Mouse (Mus musculus) forebrain, postnatal 0 days (tissue): ENCODE results near the gene Ralgps1. TPM values are rescaled to one million over a fixed set of nuclear protein-coding genes. Genes with fewer than 3 reads are reported as not detected.

Experiments
- ATAC-seq: fragments of 200-750 bp; cut with Nextera tagmentation; 2 replicates; pipeline ENCODE4 v1.8.0; 2017; ENCODE audit warnings: mild to moderate bottlenecking, moderate library complexity
- DNase-seq: peaks from one replicate; pipeline ENCODE4 v3.0.0-alpha.2; 2015
- H3K27ac ChIP-seq: fragments of 300-500 bp; sonication (generic); 2 replicates; pipeline ENCODE4 v1.5.1; 2014; ENCODE audit warnings: low read depth, mild to moderate bottlenecking, antibody characterized with exemption, low read length, moderate library complexity, mixed read lengths
- H3K27me3 ChIP-seq: fragments of 300-500 bp; sonication (generic); 2 replicates; pipeline ENCODE4 v1.6.1; 2014; ENCODE audit warnings: mild to moderate bottlenecking, low read length, mixed read lengths; ENCODE audit not compliant: insufficient read depth
- H3K36me3 ChIP-seq: fragments of 300-500 bp; sonication (generic); 2 replicates; pipeline ENCODE4 v1.6.1; 2014; ENCODE audit warnings: mild to moderate bottlenecking, moderate library complexity; ENCODE audit not compliant: insufficient read depth
- H3K4me1 ChIP-seq: fragments of 300-500 bp; sonication (generic); 2 replicates; pipeline ENCODE4 v1.6.1; 2014; ENCODE audit warnings: antibody characterized with exemption; ENCODE audit not compliant: insufficient read depth
- H3K4me2 ChIP-seq: fragments of 300-500 bp; sonication (generic); 2 replicates; pipeline ENCODE4 v1.6.1; 2014; ENCODE audit warnings: low read depth, mild to moderate bottlenecking, moderate library complexity
- H3K4me3 ChIP-seq: fragments of 300-500 bp; sonication (generic); 2 replicates; pipeline ENCODE4 v1.5.1; 2014; ENCODE audit warnings: low read depth, low read length, mixed read lengths
- H3K9ac ChIP-seq: fragments of 300-500 bp; sonication (generic); 2 replicates; pipeline ENCODE4 v1.6.1; 2014; ENCODE audit warnings: mild to moderate bottlenecking
- H3K9me3 ChIP-seq: fragments of 300-500 bp; sonication (generic); 2 replicates; pipeline ENCODE4 v1.6.1; 2016; ENCODE audit warnings: low read length
- CTCF ChIP-seq: sonication (generic); IDR thresholded peaks from 2 replicates; pipeline ENCODE4 v1.5.1; 2016; ENCODE audit warnings: antibody characterized with exemption, control low read depth, low read depth
- WGBS: fragments of 180-500 bp; shearing (Covaris S2); extraction: QIAGEN DNeasy Blood & Tissue Kit; methylation state at CpG from one replicate; pipeline ENCODE4 v1.1.7; 2014; 5-methylcytosine and 5-hydroxymethylcytosine counted together
- polyA plus RNA-seq: library from polyadenylated mRNA; unstranded; fragments of >200 nt; fragmentation: Nextera tagmentation; extraction: Ambion mirVana; gene quantifications from 2 replicates; pipeline ENCODE4 v1.2.1, GENCODE M21; 2015
- total RNA-seq: library from RNA; depleted of rRNA; stranded (reverse); fragments of >200 nt; gene quantifications from 2 replicates; pipeline ENCODE4 v1.2.3, GENCODE M21; 2014

Gene Ralgps1
- total and polyA plus RNA-seq, 2 experiments from 2014 or later: 24.6 to 66.9 TPM

- 88% methylated on average over 6 of the region's 6 CpGs for WGBS
- no peak overlapping the region for H3K4me3 ChIP-seq
- no peak overlapping the region for H3K9ac ChIP-seq
- H3K27me3 ChIP-seq: no peaks in the 10 kb centered on the region
- ATAC-seq (no peak), DNase-seq (no peak)
- no peaks in the 10 kb centered on the region for H3K9me3 ChIP-seq
- no peak for TF ChIP-seq CTCF
- peaks cover 27% of the 10 kb centered on the region for H3K36me3 ChIP-seq
- H3K4me1 ChIP-seq: no peaks in the 10 kb centered on the region
- no peak overlapping the region for H3K4me2 ChIP-seq
- no peak overlapping the region for H3K27ac ChIP-seq
These were observed 118.5 kb downstream of the Ralgps1 start for GRCm38 (mm10) chr2:33252751-33253150.

- Histone ChIP-seq H3K4me2 (no peak overlapping the region), H3K36me3 (peaks cover 20% of the 10 kb centered on the region), H3K4me1 (no peaks in the 10 kb centered on the region), H3K27ac (no peak overlapping the region), H3K9me3 (no peaks in the 10 kb centered on the region), H3K4me3 (no peak overlapping the region), H3K27me3 (no peaks in the 10 kb centered on the region), H3K9ac (no peak overlapping the region)
- DNase-seq: no peak
- WGBS: 75% methylated on average over 3 of the region's 3 CpGs
- ATAC-seq: no peak
- TF ChIP-seq CTCF: no peak
These were observed 121.2 kb downstream of the Ralgps1 start for GRCm38 (mm10) chr2:33249922-33250633.

- Histone ChIP-seq H3K4me2 (no peak overlapping the region), H3K4me1 (no peaks in the 10 kb centered on the region), H3K9ac (no peak overlapping the region), H3K4me3 (no peak overlapping the region), H3K9me3 (no peaks in the 10 kb centered on the region), H3K27me3 (no peaks in the 10 kb centered on the region), H3K36me3 (peaks cover 20% of the 10 kb centered on the region), H3K27ac (no peak overlapping the region)
- 96% methylated on average over 7 of the region's 7 CpGs for WGBS
- no peak for TF ChIP-seq CTCF
- ATAC-seq (no peak), DNase-seq (no peak)
These were observed 122.7 kb downstream of the Ralgps1 start for GRCm38 (mm10) chr2:33248549-33248948.

GRCm38 (mm10) chr2:33246841-33247240 lies 124.4 kb downstream of the Ralgps1 start:
- Histone ChIP-seq H3K9ac (no peak overlapping the region), H3K4me3 (no peak overlapping the region), H3K4me2 (no peak overlapping the region), H3K27me3 (no peaks in the 10 kb centered on the region), H3K4me1 (no peaks in the 10 kb centered on the region), H3K9me3 (no peaks in the 10 kb centered on the region), H3K27ac (no peak overlapping the region), H3K36me3 (peaks cover 17% of the 10 kb centered on the region)
- 80% methylated on average over 5 of the region's 5 CpGs for WGBS
- DNase-seq (no peak), ATAC-seq (no peak)
- TF ChIP-seq CTCF: no peak

GRCm38 (mm10) chr2:33245350-33245749 lies 125.9 kb downstream of the Ralgps1 start:
- H3K27ac ChIP-seq: no peak overlapping the region
- no peak overlapping the region for H3K4me2 ChIP-seq
- no peaks in the 10 kb centered on the region for H3K4me1 ChIP-seq
- peaks cover 17% of the 10 kb centered on the region for H3K36me3 ChIP-seq
- H3K27me3 ChIP-seq: no peaks in the 10 kb centered on the region
- no peak for TF ChIP-seq CTCF
- no peak overlapping the region for H3K9ac ChIP-seq
- DNase-seq (no peak), ATAC-seq (no peak)
- H3K9me3 ChIP-seq: no peaks in the 10 kb centered on the region
- H3K4me3 ChIP-seq: no peak overlapping the region

- Histone ChIP-seq H3K4me3 (no peak overlapping the region), H3K4me1 (no peaks in the 10 kb centered on the region), H3K9me3 (no peaks in the 10 kb centered on the region), H3K36me3 (peaks cover 17% of the 10 kb centered on the region), H3K27ac (no peak overlapping the region), H3K4me2 (no peak overlapping the region), H3K9ac (no peak overlapping the region), H3K27me3 (no peaks in the 10 kb centered on the region)
- ATAC-seq (no peak), DNase-seq (no peak)
- 84% methylated on average over 6 of the region's 6 CpGs for WGBS
- TF ChIP-seq CTCF: no peak
These were observed 126.4 kb downstream of the Ralgps1 start for GRCm38 (mm10) chr2:33244880-33245279.

GRCm38 (mm10) chr2:33237581-33237980 lies 133.7 kb downstream of the Ralgps1 start:
- DNase-seq (no peak), ATAC-seq (no peak)
- no peak for TF ChIP-seq CTCF
- Histone ChIP-seq H3K36me3 (no peaks in the 10 kb centered on the region; the same call in 1 of the 2 replicates), H3K27me3 (no peaks in the 10 kb centered on the region), H3K4me1 (peaks cover 5% of the 10 kb centered on the region; the same call in 1 of the 2 replicates), H3K9me3 (no peaks in the 10 kb centered on the region), H3K27ac (no peak overlapping the region), H3K9ac (no peak overlapping the region), H3K4me2 (no peak overlapping the region), H3K4me3 (no peak overlapping the region)
- WGBS: 88% methylated on average over 6 of the region's 6 CpGs
